Mouse (Mus musculus) midbrain, embryonic 13.5 days (tissue): ENCODE measurements around the gene Snrpn. TPM values are rescaled to one million over a fixed set of nuclear protein-coding genes. Genes with fewer than 3 reads are reported as not detected.

Experiments
- ATAC-seq: fragments of 200-750 bp; cut with Nextera tagmentation; 2 replicates; pipeline ENCODE4 v1.8.0; 2017; ENCODE audit warnings: mild to moderate bottlenecking, moderate TSS enrichment, moderate library complexity
- H3K27ac ChIP-seq: fragments of 300-500 bp; sonication (generic); 2 replicates; pipeline ENCODE4 v1.5.1; 2015; ENCODE audit warnings: inconsistent platforms, mild to moderate bottlenecking, moderate library complexity
- H3K27me3 ChIP-seq: fragments of 300-500 bp; sonication (generic); 2 replicates; pipeline ENCODE4 v1.6.1; 2015; ENCODE audit warnings: mild to moderate bottlenecking, inconsistent platforms
- H3K36me3 ChIP-seq: fragments of 300-500 bp; sonication (generic); 2 replicates; pipeline ENCODE4 v1.6.1; 2015; ENCODE audit warnings: mild to moderate bottlenecking, inconsistent platforms
- H3K4me1 ChIP-seq: fragments of 300-500 bp; sonication (generic); replicated peaks from 2 replicates; pipeline ENCODE4 v1.6.1; 2015; ENCODE audit warnings: inconsistent platforms
- H3K4me2 ChIP-seq: fragments of 300-500 bp; sonication (generic); replicated peaks from 2 replicates; pipeline ENCODE4 v1.6.1; 2015; ENCODE audit warnings: moderate library complexity, mild to moderate bottlenecking, inconsistent platforms
- H3K4me3 ChIP-seq: fragments of 300-500 bp; sonication (generic); replicated peaks from 2 replicates; pipeline ENCODE4 v1.5.1; 2015; ENCODE audit warnings: mild to moderate bottlenecking, inconsistent platforms
- H3K9ac ChIP-seq: fragments of 300-500 bp; sonication (generic); replicated peaks from 2 replicates; pipeline ENCODE4 v1.6.1; 2015; ENCODE audit warnings: mild to moderate bottlenecking, inconsistent platforms
- H3K9me3 ChIP-seq: fragments of 300-500 bp; sonication (generic); 2 replicates; pipeline ENCODE4 v1.6.1; 2016; ENCODE audit warnings: mild to moderate bottlenecking, inconsistent platforms
- WGBS: fragments of 180-500 bp; shearing (Covaris S2); methylation state at CpG from one replicate; pipeline ENCODE4 v1.1.7; 2015; 5-methylcytosine and 5-hydroxymethylcytosine counted together
- polyA plus RNA-seq: library from polyadenylated mRNA; unstranded; fragments of >200 nt; fragmentation: Nextera tagmentation; extraction: Ambion mirVana; gene quantifications from 2 replicates; pipeline ENCODE4 v1.2.1, GENCODE M21; 2015

Snrpn gene
- polyA plus RNA-seq, 1 experiment from 2014 or later: 570 TPM

GRCm38 (mm10) chr7:60006262-60006661 is 133.8 kb downstream of the Snrpn start:
- Histone ChIP-seq H3K4me1 (no peaks in the 10 kb centered on the region), H3K27me3 (no peaks in the 10 kb centered on the region), H3K27ac (no peak overlapping the region), H3K9me3 (peaks cover 17% of the 10 kb centered on the region; the same call in 1 of the 2 replicates), H3K9ac (no peak overlapping the region), H3K36me3 (no peaks in the 10 kb centered on the region), H3K4me2 (no peak overlapping the region), H3K4me3 (no peak overlapping the region)
- WGBS: 46% methylated on average over 2 of the region's 2 CpGs
- ATAC-seq: no peak

- Histone ChIP-seq H3K9ac (peak within 1 kb of the TSS; percentile 80), H3K4me2 (peak within 1 kb of the TSS; percentile 46), H3K27ac (peak within 1 kb of the TSS; percentile 90), H3K4me1 (no peaks in the 10 kb centered on the region), H3K27me3 (no peaks in the 10 kb centered on the region), H3K9me3 (peaks cover 17% of the 10 kb centered on the region; the same call in 1 of the 2 replicates), H3K4me3 (peak within 1 kb of the TSS; percentile 56), H3K36me3 (no peaks in the 10 kb centered on the region)
- ATAC-seq: peak; percentile 59
- 52% methylated on average over 30 of the region's 30 CpGs for WGBS
These were observed 135.3 kb downstream of the Snrpn start, which contains the start of the genes Snurf and Gm38393 for GRCm38 (mm10) chr7:60004606-60005330. Snurf (minus strand) TSS chr7:60005049. Gm38393 (minus strand) TSS chr7:60005064.

DNA sequence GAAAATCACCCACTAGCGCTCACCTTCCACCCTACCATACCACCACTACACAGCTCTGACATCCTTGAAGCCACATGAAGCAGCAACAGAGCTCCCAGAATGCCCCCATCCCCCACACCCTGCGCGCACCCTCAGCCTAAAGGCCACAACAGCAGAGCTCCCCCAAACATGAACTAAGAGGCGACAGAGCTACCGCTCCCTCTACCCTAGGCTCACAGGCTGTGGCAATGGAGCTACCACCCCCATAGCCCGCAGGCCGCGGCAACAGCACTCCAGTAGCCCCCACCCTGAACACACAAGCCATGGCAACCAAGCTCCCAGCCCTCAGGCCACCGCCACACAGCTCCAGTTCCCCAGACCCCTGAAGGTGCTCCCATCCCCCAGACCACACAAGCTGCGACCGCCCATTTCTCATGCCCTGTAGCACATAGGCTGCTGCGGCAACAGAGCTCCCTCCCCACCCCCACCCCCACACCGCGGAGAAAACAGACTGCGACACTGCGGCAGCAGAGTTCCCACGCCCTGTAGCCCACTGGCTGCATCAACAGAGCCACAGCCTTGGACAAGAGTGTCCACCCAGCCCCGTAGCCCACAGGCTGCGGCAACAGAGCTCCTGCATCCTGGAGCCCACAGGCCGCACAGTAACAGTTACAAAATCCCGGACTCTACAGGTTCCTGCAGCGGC is 136.0 kb downstream of the Snrpn start:
- Histone ChIP-seq H3K4me3 (peak overlapping the region; percentile 56), H3K27me3 (no peaks in the 10 kb centered on the region), H3K36me3 (no peaks in the 10 kb centered on the region), H3K9ac (peak overlapping the region; percentile 80), H3K27ac (peak overlapping the region; percentile 90), H3K9me3 (peaks cover 17% of the 10 kb centered on the region; the same call in 1 of the 2 replicates), H3K4me2 (peak overlapping the region; percentile 46), H3K4me1 (no peaks in the 10 kb centered on the region)
- peak; percentile 92 for ATAC-seq
- WGBS: 51% methylated on average over 22 of the region's 22 CpGs

GRCm38 (mm10) chr7:60003006-60003865 is 136.8 kb downstream of the Snrpn start:
- WGBS: 53% methylated on average over 12 of the region's 12 CpGs
- H3K9me3 ChIP-seq: peaks cover 17% of the 10 kb centered on the region; the same call in 1 of the 2 replicates

GRCm38 (mm10) chr7:59978646-59979045 is 161.4 kb downstream of the Snrpn start:
- Histone ChIP-seq H3K9ac (no peak overlapping the region), H3K4me2 (no peak overlapping the region), H3K36me3 (peaks cover 6% of the 10 kb centered on the region; the same call in 1 of the 2 replicates), H3K4me3 (no peak overlapping the region), H3K4me1 (no peaks in the 10 kb centered on the region), H3K27ac (no peak overlapping the region), H3K27me3 (no peaks in the 10 kb centered on the region), H3K9me3 (no peaks in the 10 kb centered on the region)
- 62% methylated on average over 1 of the region's 1 CpGs for WGBS
- ATAC-seq: no peak

More at GRCm38 (mm10) chr7:60003006-60003865, 136.8 kb downstream of the Snrpn start:
- peak; percentile 83 for ATAC-seq
- peak overlapping the region; percentile 80 for H3K9ac ChIP-seq
- H3K27ac ChIP-seq: peak overlapping the region; percentile 90
- H3K4me3 ChIP-seq: peak overlapping the region; percentile 56
- H3K36me3 ChIP-seq: no peaks in the 10 kb centered on the region
- no peaks in the 10 kb centered on the region for H3K27me3 ChIP-seq
- H3K4me2 ChIP-seq: peak overlapping the region; percentile 46
- no peaks in the 10 kb centered on the region for H3K4me1 ChIP-seq

Other genes starting within 250 kb of the Snrpn start
- gene Snurf, start 135.2 kb downstream of the Snrpn start, polyA plus RNA-seq: 440 and 486 TPM in 2 replicates
- 3.0 and 4.7 TPM in 2 replicates for gene Gm38393, start 135.2 kb downstream of the Snrpn start, polyA plus RNA-seq